Mouse (Mus musculus): ENCODE measurements around the gene Zfp638. TPM values are rescaled to one million over a fixed set of nuclear protein-coding genes. Genes with fewer than 3 reads are reported as not detected.
"Not testable (repeated sequence)": the region's sequence is repeated elsewhere in the genome, so short reads cannot be mapped to it uniquely, and the experiment has no call there.

The Zfp638 gene
- polyA plus RNA-seq, 1 experiment from 2014 or later: 49.9 TPM

- Histone ChIP-seq H3K4me2 (replicated peaks) (no peak overlapping the region), H3K9me3 (no peaks in the 10 kb centered on the region), H3K27me3 (replicated peaks) (no peaks in the 10 kb centered on the region), H3K27ac (no peak overlapping the region), H3K9ac (no peak overlapping the region), H3K4me1 (replicated peaks) (no peaks in the 10 kb centered on the region), H3K36me3 (0 out of 2 replicates have a peak, but pooled peaks cover 5% of the 10 kb centered on the region), H3K4me3 (replicated peaks) (no peak overlapping the region)
- no peak for ATAC-seq
Measured at GRCm38 (mm10) chr6:83953603-83954002, 86.7 kb downstream of the Zfp638 start.

- no peaks in the 10 kb centered on the region for H3K4me1 ChIP-seq (replicated peaks)
- 95% methylated on average over 5 of the region's 5 CpGs for WGBS
- peaks cover 11% of the 10 kb centered on the region; the same call in 1 of the 2 replicates for H3K36me3 ChIP-seq
- no peak for ATAC-seq
- H3K9me3 ChIP-seq: no peaks in the 10 kb centered on the region
- H3K27ac ChIP-seq: no peak overlapping the region
- no peaks in the 10 kb centered on the region for H3K27me3 ChIP-seq (replicated peaks)
- no peak overlapping the region for H3K4me3 ChIP-seq (replicated peaks)
- no peak overlapping the region for H3K4me2 ChIP-seq (replicated peaks)
- no peak overlapping the region for H3K9ac ChIP-seq
Measured at GRCm38 (mm10) chr6:83987642-83988041, 120.7 kb downstream of the Zfp638 start.

- Histone ChIP-seq H3K4me3 (replicated peaks) (no peak overlapping the region), H3K9ac (no peak overlapping the region), H3K9me3 (no peaks in the 10 kb centered on the region), H3K27me3 (replicated peaks) (no peaks in the 10 kb centered on the region), H3K4me1 (replicated peaks) (no peaks in the 10 kb centered on the region), H3K4me2 (replicated peaks) (no peak overlapping the region), H3K27ac (no peak overlapping the region), H3K36me3 (0 out of 2 replicates have a peak, but pooled peaks cover 6% of the 10 kb centered on the region)
- WGBS: 68% methylated on average over 1 of the region's 1 CpGs
- ATAC-seq: no peak
Measured at GRCm38 (mm10) chr6:84002716-84003115, 135.8 kb downstream of the Zfp638 start.

GRCm38 (mm10) chr6:84004295-84004694, 137.4 kb downstream of the Zfp638 start:
- no peak overlapping the region for H3K4me3 ChIP-seq (replicated peaks)
- no peak overlapping the region for H3K9ac ChIP-seq
- no peaks in the 10 kb centered on the region for H3K9me3 ChIP-seq
- no peaks in the 10 kb centered on the region for H3K36me3 ChIP-seq
- 83% methylated on average over 4 of the region's 4 CpGs for WGBS
- no peaks in the 10 kb centered on the region for H3K27me3 ChIP-seq (replicated peaks)
- ATAC-seq: no peak
- H3K4me1 ChIP-seq (replicated peaks): peaks cover 11% of the 10 kb centered on the region
- no peak overlapping the region for H3K27ac ChIP-seq
- H3K4me2 ChIP-seq (replicated peaks): no peak overlapping the region

- Histone ChIP-seq H3K4me3 (replicated peaks) (peak within 1 kb of the TSS; percentile 40), H3K36me3 (no peaks in the 10 kb centered on the region), H3K27me3 (replicated peaks) (no peaks in the 10 kb centered on the region), H3K9me3 (no peaks in the 10 kb centered on the region), H3K9ac (peak within 1 kb of the TSS; percentile 39), H3K4me1 (replicated peaks) (peaks cover 23% of the 10 kb centered on the region), H3K27ac (no peak within 1 kb of the TSS; the same call in 1 of the 2 replicates), H3K4me2 (replicated peaks) (peak within 1 kb of the TSS; percentile 93)
- peak; percentile 64 for ATAC-seq
- WGBS: 2% methylated on average over 41 of the region's 41 CpGs
Measured at GRCm38 (mm10) chr6:84008363-84009171, 141.7 kb downstream of the Zfp638 start, which contains the start of gene Dysf. Gene Dysf, plus strand, starts transcription at chr6:84008590.

GRCm38 (mm10) chr6:84009172-84009872, 142.4 kb downstream of the Zfp638 start:
- no peaks in the 10 kb centered on the region for H3K36me3 ChIP-seq
- 23% methylated on average over 8 of the region's 8 CpGs for WGBS
- H3K4me2 ChIP-seq (replicated peaks): peak overlapping the region; percentile 93
- H3K9ac ChIP-seq: peak overlapping the region; percentile 39; the same call in 1 of the 2 replicates
- H3K27me3 ChIP-seq (replicated peaks): no peaks in the 10 kb centered on the region
- peak; percentile 37; the same call in 1 of the 2 replicates for ATAC-seq
- no peaks in the 10 kb centered on the region for H3K9me3 ChIP-seq
- H3K4me3 ChIP-seq (replicated peaks): peak overlapping the region; percentile 40
- peaks cover 23% of the 10 kb centered on the region for H3K4me1 ChIP-seq (replicated peaks)
- peak overlapping the region; percentile 52 for H3K27ac ChIP-seq

- 46% methylated on average over 4 of the region's 4 CpGs for WGBS
- Histone ChIP-seq H3K9ac (no peak overlapping the region), H3K4me2 (replicated peaks) (peak overlapping the region; percentile 93), H3K27me3 (replicated peaks) (no peaks in the 10 kb centered on the region), H3K4me1 (replicated peaks) (peaks cover 23% of the 10 kb centered on the region), H3K9me3 (no peaks in the 10 kb centered on the region), H3K36me3 (no peaks in the 10 kb centered on the region), H3K4me3 (replicated peaks) (no peak overlapping the region), H3K27ac (peak overlapping the region; percentile 52)
- no peak for ATAC-seq
Measured at GRCm38 (mm10) chr6:84009915-84010302, 143.0 kb downstream of the Zfp638 start.

GRCm38 (mm10) chr6:84010303-84011225, 143.7 kb downstream of the Zfp638 start:
- WGBS: 45% methylated on average over 8 of the region's 8 CpGs
- H3K9me3 ChIP-seq: no peaks in the 10 kb centered on the region
- no peaks in the 10 kb centered on the region for H3K27me3 ChIP-seq (replicated peaks)
- ATAC-seq: peak; percentile 61
- H3K4me2 ChIP-seq (replicated peaks): peak overlapping the region; percentile 93; the same call in 1 of the 2 replicates
- no peak overlapping the region for H3K9ac ChIP-seq
- peak overlapping the region; percentile 52 for H3K27ac ChIP-seq
- peaks cover 23% of the 10 kb centered on the region for H3K4me1 ChIP-seq (replicated peaks)
- no peak overlapping the region for H3K4me3 ChIP-seq (replicated peaks)
- H3K36me3 ChIP-seq: no peaks in the 10 kb centered on the region

GRCm38 (mm10) chr6:84014961-84015683, 148.2 kb downstream of the Zfp638 start:
- ATAC-seq: peak; percentile 30; the same call in 1 of the 2 replicates
- not testable (repeated sequence) for H3K4me2 ChIP-seq (replicated peaks); H3K9me3 ChIP-seq; H3K9ac ChIP-seq; H3K36me3 ChIP-seq; H3K27ac ChIP-seq; H3K27me3 ChIP-seq (replicated peaks); H3K4me3 ChIP-seq (replicated peaks)
- H3K4me1 ChIP-seq (replicated peaks): peaks cover 12% of the 10 kb centered on the region
- WGBS: 51% methylated on average over 4 of the region's 4 CpGs

- ATAC-seq: no peak
- H3K9ac ChIP-seq: no peak overlapping the region
- H3K9me3 ChIP-seq: no peaks in the 10 kb centered on the region
- 88% methylated on average over 7 of the region's 7 CpGs for WGBS
- H3K27me3 ChIP-seq (replicated peaks): no peaks in the 10 kb centered on the region
- no peaks in the 10 kb centered on the region for H3K36me3 ChIP-seq
- no peak overlapping the region for H3K4me2 ChIP-seq (replicated peaks)
- no peak overlapping the region for H3K4me3 ChIP-seq (replicated peaks)
- H3K4me1 ChIP-seq (replicated peaks): peaks cover 10% of the 10 kb centered on the region
- no peak overlapping the region for H3K27ac ChIP-seq
Measured at GRCm38 (mm10) chr6:84016851-84017250, 149.9 kb downstream of the Zfp638 start.

GRCm38 (mm10) chr6:84017392-84017791, 150.5 kb downstream of the Zfp638 start:
- Histone ChIP-seq H3K27ac (no peak overlapping the region), H3K4me1 (replicated peaks) (peaks cover 7% of the 10 kb centered on the region; the same call in 1 of the 2 replicates), H3K27me3 (replicated peaks) (no peaks in the 10 kb centered on the region), H3K36me3 (no peaks in the 10 kb centered on the region), H3K9me3 (no peaks in the 10 kb centered on the region), H3K9ac (no peak overlapping the region), H3K4me2 (replicated peaks) (no peak overlapping the region), H3K4me3 (replicated peaks) (no peak overlapping the region)
- ATAC-seq: no peak
- WGBS: 57% methylated on average over 3 of the region's 3 CpGs

All from intestine, embryonic 15.5 days (tissue).